Mouse (Mus musculus) liver, adult 2 months (tissue): ENCODE results near the gene Smad3.

ENCODE experiments used
- CTCF ChIP-seq: fragments of 200-500 bp; IDR thresholded peaks from 2 replicates; pipeline ENCODE4 v1.5.1; 2011; ENCODE audit warnings: low read depth, low read length, control low read depth
- POLR2A ChIP-seq: fragments of 200-500 bp; IDR thresholded peaks from 2 replicates; pipeline ENCODE4 v1.6.1; 2011; ENCODE audit warnings: low read length, control low read depth; ENCODE audit not compliant: insufficient read depth; ENCODE audit errors: extremely low read depth

GRCm38 (mm10) chr9:63632045-63632444 is 125.7 kb downstream of the Smad3 start:
- TF ChIP-seq POLR2A (no peak), CTCF (peak; percentile 17; the same call in 1 of the 2 replicates)
